Mouse (Mus musculus): ENCODE measurements at regions not wholly inside any gene's neighbourhood (a gene's known extent, or its start where the extent isn't known, plus 50 kb on each side); places are given as distances from the start of the nearest gene placed in this dataset.
"Not testable (repeated sequence)": the region's sequence is repeated elsewhere in the genome, so short reads cannot be mapped to it uniquely, and the experiment has no call there.

GRCm38 (mm10) chr3:149075488-149075851, 85.1 kb upstream of the Adgrl2 start:
- peak overlapping the region; percentile 48 for H3K4me2 ChIP-seq (ENCODE audit: low read depth, low read length)
- peak overlapping the region; percentile 10; the same call in 1 of the 2 replicates for H3K4me3 ChIP-seq (ENCODE audit: low read depth, low read length)
- H3K36me3 ChIP-seq (ENCODE audit: control insufficient read depth, insufficient read depth, low read length) = no peaks in the 10 kb centered on the region
- no peaks in the 10 kb centered on the region for H3K9me3 ChIP-seq (ENCODE audit: control insufficient read depth, low read length)
- H3K27me3 ChIP-seq (replicated peaks; ENCODE audit: control insufficient read depth, insufficient read depth, low read length) = no peaks in the 10 kb centered on the region
- ATAC-seq (ENCODE audit: low read depth) (peak; percentile 46; the same call in 1 of the 2 replicates), DNase-seq (ENCODE audit: low spot score) (peak; percentile 69)
- 48% methylated on average over 5 of the region's 5 CpGs for WGBS
- H3K9ac ChIP-seq (ENCODE audit: low read depth, low read length) = no peak overlapping the region
- H3K4me1 ChIP-seq (ENCODE audit: control insufficient read depth, insufficient read depth, low read length) = peaks cover 11% of the 10 kb centered on the region; the same call in 1 of the 2 replicates
- no peak overlapping the region for H3K27ac ChIP-seq (replicated peaks; ENCODE audit: low read depth, low read length)

GRCm38 (mm10) chr3:149074658-149075487, 84.5 kb upstream of the Adgrl2 start:
- no peaks in the 10 kb centered on the region for H3K36me3 ChIP-seq (ENCODE audit: control insufficient read depth, insufficient read depth, low read length)
- DNase-seq (ENCODE audit: low spot score) = peak; percentile 50
- H3K27me3 ChIP-seq (replicated peaks; ENCODE audit: control insufficient read depth, insufficient read depth, low read length) = no peaks in the 10 kb centered on the region
- peak overlapping the region; percentile 10; the same call in 1 of the 2 replicates for H3K4me3 ChIP-seq (ENCODE audit: low read depth, low read length)
- H3K27ac ChIP-seq (replicated peaks; ENCODE audit: low read depth, low read length) = no peak overlapping the region
- peak; percentile 32; the same call in 1 of the 2 replicates for ATAC-seq (ENCODE audit: low read depth)
- H3K4me2 ChIP-seq (ENCODE audit: low read depth, low read length) = peak overlapping the region; percentile 48
- H3K4me1 ChIP-seq (ENCODE audit: control insufficient read depth, insufficient read depth, low read length) = peaks cover 11% of the 10 kb centered on the region; the same call in 1 of the 2 replicates
- H3K9me3 ChIP-seq (ENCODE audit: control insufficient read depth, low read length) = no peaks in the 10 kb centered on the region
- H3K9ac ChIP-seq (ENCODE audit: low read depth, low read length) = no peak overlapping the region
- 34% methylated on average over 27 of the region's 27 CpGs for WGBS

- ATAC-seq (ENCODE audit: low read depth) (no peak), DNase-seq (ENCODE audit: low spot score) (no peak)
- 58% methylated on average over 7 of the region's 7 CpGs for WGBS
- Histone ChIP-seq H3K27me3 (replicated peaks; ENCODE audit: control insufficient read depth, insufficient read depth, low read length) (no peaks in the 10 kb centered on the region), H3K4me1 (ENCODE audit: control insufficient read depth, insufficient read depth, low read length) (peaks cover 9% of the 10 kb centered on the region; the same call in 1 of the 2 replicates), H3K36me3 (ENCODE audit: control insufficient read depth, insufficient read depth, low read length) (no peaks in the 10 kb centered on the region), H3K9me3 (ENCODE audit: control insufficient read depth, low read length) (no peaks in the 10 kb centered on the region), H3K4me3 (ENCODE audit: low read depth, low read length) (no peak overlapping the region), H3K4me2 (ENCODE audit: low read depth, low read length) (no peak overlapping the region), H3K27ac (replicated peaks; ENCODE audit: low read depth, low read length) (no peak overlapping the region), H3K9ac (ENCODE audit: low read depth, low read length) (no peak overlapping the region)
These were observed 79.8 kb upstream of the Adgrl2 start for GRCm38 (mm10) chr3:149070201-149070600.

GRCm38 (mm10) chr3:149069436-149069835, 79.1 kb upstream of the Adgrl2 start:
- no peak overlapping the region for H3K4me2 ChIP-seq (ENCODE audit: low read depth, low read length)
- H3K9me3 ChIP-seq (ENCODE audit: control insufficient read depth, low read length) = no peaks in the 10 kb centered on the region
- H3K4me1 ChIP-seq (ENCODE audit: control insufficient read depth, insufficient read depth, low read length) = peaks cover 1% of the 10 kb centered on the region; the same call in 1 of the 2 replicates
- H3K36me3 ChIP-seq (ENCODE audit: control insufficient read depth, insufficient read depth, low read length) = no peaks in the 10 kb centered on the region
- WGBS = 84% methylated on average over 9 of the region's 9 CpGs
- no peak overlapping the region for H3K27ac ChIP-seq (replicated peaks; ENCODE audit: low read depth, low read length)
- H3K9ac ChIP-seq (ENCODE audit: low read depth, low read length) = no peak overlapping the region
- no peaks in the 10 kb centered on the region for H3K27me3 ChIP-seq (replicated peaks; ENCODE audit: control insufficient read depth, insufficient read depth, low read length)
- no peak for DNase-seq (ENCODE audit: low spot score)
- no peak for ATAC-seq (ENCODE audit: low read depth)
- H3K4me3 ChIP-seq (ENCODE audit: low read depth, low read length) = no peak overlapping the region

- no peak overlapping the region for H3K4me3 ChIP-seq (ENCODE audit: low read depth, low read length)
- H3K4me2 ChIP-seq (ENCODE audit: low read depth, low read length) = no peak overlapping the region
- no peak overlapping the region for H3K27ac ChIP-seq (replicated peaks; ENCODE audit: low read depth, low read length)
- no peak for DNase-seq (ENCODE audit: low spot score)
- no peaks in the 10 kb centered on the region for H3K9me3 ChIP-seq (ENCODE audit: control insufficient read depth, low read length)
- WGBS = 43% methylated on average over 7 of the region's 7 CpGs
- no peak overlapping the region for H3K9ac ChIP-seq (ENCODE audit: low read depth, low read length)
- H3K4me1 ChIP-seq (ENCODE audit: control insufficient read depth, insufficient read depth, low read length) = no peaks in the 10 kb centered on the region
- H3K36me3 ChIP-seq (ENCODE audit: control insufficient read depth, insufficient read depth, low read length) = no peaks in the 10 kb centered on the region
- no peaks in the 10 kb centered on the region for H3K27me3 ChIP-seq (replicated peaks; ENCODE audit: control insufficient read depth, insufficient read depth, low read length)
- ATAC-seq (ENCODE audit: low read depth) = no peak
These were observed 78.5 kb upstream of the Adgrl2 start for GRCm38 (mm10) chr3:149068821-149069220.

- Histone ChIP-seq H3K4me2 (ENCODE audit: low read depth, low read length) (no peak overlapping the region), H3K36me3 (ENCODE audit: control insufficient read depth, insufficient read depth, low read length) (no peaks in the 10 kb centered on the region), H3K9me3 (ENCODE audit: control insufficient read depth, low read length) (no peaks in the 10 kb centered on the region), H3K27me3 (replicated peaks; ENCODE audit: control insufficient read depth, insufficient read depth, low read length) (no peaks in the 10 kb centered on the region), H3K4me1 (ENCODE audit: control insufficient read depth, insufficient read depth, low read length) (no peaks in the 10 kb centered on the region), H3K9ac (ENCODE audit: low read depth, low read length) (no peak overlapping the region), H3K27ac (replicated peaks; ENCODE audit: low read depth, low read length) (no peak overlapping the region), H3K4me3 (ENCODE audit: low read depth, low read length) (no peak overlapping the region)
- WGBS = 73% methylated on average over 7 of the region's 7 CpGs
- ATAC-seq (ENCODE audit: low read depth) (no peak), DNase-seq (ENCODE audit: low spot score) (no peak)
These were observed 77.4 kb upstream of the Adgrl2 start for GRCm38 (mm10) chr3:149067758-149068157.

- no peak overlapping the region for H3K4me2 ChIP-seq (ENCODE audit: low read depth, low read length)
- WGBS = 45% methylated on average over 12 of the region's 12 CpGs
- H3K27me3 ChIP-seq (replicated peaks; ENCODE audit: control insufficient read depth, insufficient read depth, low read length) = no peaks in the 10 kb centered on the region
- H3K4me3 ChIP-seq (ENCODE audit: low read depth, low read length) = no peak overlapping the region
- no peak overlapping the region for H3K9ac ChIP-seq (ENCODE audit: low read depth, low read length)
- DNase-seq (ENCODE audit: low spot score) = peak; percentile 23
- no peaks in the 10 kb centered on the region for H3K36me3 ChIP-seq (ENCODE audit: control insufficient read depth, insufficient read depth, low read length)
- no peak overlapping the region for H3K27ac ChIP-seq (replicated peaks; ENCODE audit: low read depth, low read length)
- no peak for ATAC-seq (ENCODE audit: low read depth)
- peaks cover 7% of the 10 kb centered on the region; the same call in 1 of the 2 replicates for H3K4me1 ChIP-seq (ENCODE audit: control insufficient read depth, insufficient read depth, low read length)
- no peaks in the 10 kb centered on the region for H3K9me3 ChIP-seq (ENCODE audit: control insufficient read depth, low read length)
These were observed 64.7 kb upstream of the Adgrl2 start for GRCm38 (mm10) chr3:149055077-149055476.

- WGBS = 95% methylated on average over 1 of the region's 1 CpGs
- ATAC-seq (ENCODE audit: low read depth) = peak; percentile 83
- DNase-seq (ENCODE audit: low spot score) = not testable (repeated sequence)
These were observed 62.0 kb upstream of the Adgrl2 start for GRCm38 (mm10) chr3:149052295-149052902.

More at GRCm38 (mm10) chr3:149052295-149052902, 62.0 kb upstream of the Adgrl2 start:
- not testable (repeated sequence) for H3K27ac ChIP-seq (replicated peaks; ENCODE audit: low read depth, low read length); H3K4me1 ChIP-seq (ENCODE audit: control insufficient read depth, insufficient read depth, low read length); H3K27me3 ChIP-seq (replicated peaks; ENCODE audit: control insufficient read depth, insufficient read depth, low read length); H3K4me3 ChIP-seq (ENCODE audit: low read depth, low read length); H3K4me2 ChIP-seq (ENCODE audit: low read depth, low read length); H3K9me3 ChIP-seq (ENCODE audit: control insufficient read depth, low read length); H3K9ac ChIP-seq (ENCODE audit: low read depth, low read length); H3K36me3 ChIP-seq (ENCODE audit: control insufficient read depth, insufficient read depth, low read length)
